Mouse (Mus musculus): Measurements from ENCODE around the gene Carmil1.

Carmil1 gene

GRCm38 (mm10) chr13:24280439-24281431 is at the start of gene Carmil1:
Gene Carmil1 (minus strand): TSS chr13:24280795.
- in situ Hi-C loops (cut with MboI; ENCODE audit: low sequenced_read_pairs): loop anchor here (25.0 kb wide), 1 partner anchor 168 kb away; no protein-coding TSS in a partner anchor

- in situ Hi-C loops (cut with MboI; ENCODE audit: low sequenced_read_pairs): loop anchor here (25.0 kb wide), 1 partner anchor 357 kb away; no protein-coding TSS in a partner anchor
These were observed 49.5 kb upstream of the Carmil1 start for GRCm38 (mm10) chr13:24330128-24330527.

- in situ Hi-C loops (cut with MboI; ENCODE audit: low sequenced_read_pairs): loop anchor here (25.0 kb wide), 1 partner anchor 359 kb away; no protein-coding TSS in a partner anchor
These were observed 47.6 kb upstream of the Carmil1 start for GRCm38 (mm10) chr13:24328036-24328817.

GRCm38 (mm10) chr13:24327201-24327600 is 46.6 kb upstream of the Carmil1 start, which contains the start of gene Cmah:
Gene Cmah (plus strand): TSS chr13:24327404.
- in situ Hi-C loops (cut with MboI; ENCODE audit: low sequenced_read_pairs): loop anchor here (25.0 kb wide), 1 partner anchor 360 kb away; no protein-coding TSS in a partner anchor

- in situ Hi-C loops (cut with MboI; ENCODE audit: low sequenced_read_pairs): no loop called here
These were observed 40.7 kb upstream of the Carmil1 start for GRCm38 (mm10) chr13:24321313-24321712.

GRCm38 (mm10) chr13:24318618-24319017 is 38.0 kb upstream of the Carmil1 start:
- in situ Hi-C loops (cut with MboI; ENCODE audit: low sequenced_read_pairs): no loop called here

GRCm38 (mm10) chr13:24316563-24316962 is 36.0 kb upstream of the Carmil1 start:
- in situ Hi-C loops (cut with MboI; ENCODE audit: low sequenced_read_pairs): no loop called here

- in situ Hi-C loops (cut with MboI; ENCODE audit: low sequenced_read_pairs): no loop called here
These were observed 30.7 kb upstream of the Carmil1 start for GRCm38 (mm10) chr13:24311011-24311940.

GRCm38 (mm10) chr13:24306248-24306647 is 25.7 kb upstream of the Carmil1 start:
- in situ Hi-C loops (cut with MboI; ENCODE audit: low sequenced_read_pairs): no loop called here

- in situ Hi-C loops (cut with MboI; ENCODE audit: low sequenced_read_pairs): no loop called here
These were observed 24.9 kb upstream of the Carmil1 start for GRCm38 (mm10) chr13:24305486-24305885.

- in situ Hi-C loops (cut with MboI; ENCODE audit: low sequenced_read_pairs): loop anchor here (25.0 kb wide), 1 partner anchor 185 kb away; no protein-coding TSS in a partner anchor
These were observed 16.7 kb upstream of the Carmil1 start for GRCm38 (mm10) chr13:24297252-24297651.

- in situ Hi-C loops (cut with MboI; ENCODE audit: low sequenced_read_pairs): loop anchor here (25.0 kb wide), 1 partner anchor 175 kb away; no protein-coding TSS in a partner anchor
These were observed 6.8 kb upstream of the Carmil1 start for GRCm38 (mm10) chr13:24287381-24287780.

- in situ Hi-C loops (cut with MboI; ENCODE audit: low sequenced_read_pairs): loop anchor here (25.0 kb wide), 1 partner anchor 168 kb away; no protein-coding TSS in a partner anchor
These were observed 695 bp downstream of the Carmil1 start for GRCm38 (mm10) chr13:24279762-24280438.

GRCm38 (mm10) chr13:24279407-24279761 is 1.2 kb downstream of the Carmil1 start:
- in situ Hi-C loops (cut with MboI; ENCODE audit: low sequenced_read_pairs): loop anchor here (25.0 kb wide), 1 partner anchor 167 kb away; no protein-coding TSS in a partner anchor

- in situ Hi-C loops (cut with MboI; ENCODE audit: low sequenced_read_pairs): no loop called here
These were observed 7.7 kb downstream of the Carmil1 start for GRCm38 (mm10) chr13:24272740-24273377.

- in situ Hi-C loops (cut with MboI; ENCODE audit: low sequenced_read_pairs): no loop called here
These were observed 11.5 kb downstream of the Carmil1 start for GRCm38 (mm10) chr13:24269100-24269465.

GRCm38 (mm10) chr13:24268355-24269099 is 12.1 kb downstream of the Carmil1 start:
- in situ Hi-C loops (cut with MboI; ENCODE audit: low sequenced_read_pairs): no loop called here

- in situ Hi-C loops (cut with MboI; ENCODE audit: low sequenced_read_pairs): no loop called here
These were observed 15.8 kb downstream of the Carmil1 start for GRCm38 (mm10) chr13:24264760-24265159.
